Mouse (Mus musculus) olfactory bulb, adult 2 months (tissue): Measurements from ENCODE around the gene Spry2. TPM values are rescaled to one million over a fixed set of nuclear protein-coding genes. Genes with fewer than 3 reads are reported as not detected.

Experiments used
- H3K27ac ChIP-seq: fragments of 200-500 bp; 2 replicates; pipeline ENCODE4 v1.5.1; 2012; ENCODE audit warnings: low read depth, low read length; ENCODE audit not compliant: insufficient read depth
- H3K4me1 ChIP-seq: fragments of 200-500 bp; 2 replicates; pipeline ENCODE4 v1.6.1; 2012; ENCODE audit warnings: low read length; ENCODE audit not compliant: control insufficient read depth, insufficient read depth
- H3K4me3 ChIP-seq: fragments of 200-500 bp; 2 replicates; pipeline ENCODE4 v1.5.1; 2012; ENCODE audit warnings: mild to moderate bottlenecking, low read depth, low read length, moderate library complexity; ENCODE audit not compliant: insufficient read depth
- CTCF ChIP-seq: fragments of 200-500 bp; IDR thresholded peaks from 2 replicates; pipeline ENCODE4 v1.5.1; 2012; ENCODE audit warnings: low read depth, mild to moderate bottlenecking, low read length, moderate library complexity; ENCODE audit not compliant: insufficient read depth
- POLR2A ChIP-seq: fragments of 200-500 bp; IDR thresholded peaks from 2 replicates; pipeline ENCODE4 v1.6.1; 2012; ENCODE audit warnings: mild to moderate bottlenecking, low read depth, low read length, moderate library complexity; ENCODE audit not compliant: insufficient read depth
- whole genome bisulfite sequencing: fragments of 180-500 bp; shearing (Covaris S2); methylation state at CpG from one replicate; pipeline ENCODE4 v1.1.7; 2018; 5-methylcytosine and 5-hydroxymethylcytosine counted together
- polyA plus RNA-seq: library from polyadenylated mRNA; stranded (reverse); fragments of >200 nt; gene quantifications from 2 replicates; pipeline ENCODE4 v1.2.4, GENCODE M21; 2012; ENCODE audit warnings: low replicate concordance; ENCODE audit not compliant: missing spikeins, insufficient read depth, insufficient read length

Gene Spry2
- polyA plus RNA-seq, 1 experiment: not detected

DNA sequence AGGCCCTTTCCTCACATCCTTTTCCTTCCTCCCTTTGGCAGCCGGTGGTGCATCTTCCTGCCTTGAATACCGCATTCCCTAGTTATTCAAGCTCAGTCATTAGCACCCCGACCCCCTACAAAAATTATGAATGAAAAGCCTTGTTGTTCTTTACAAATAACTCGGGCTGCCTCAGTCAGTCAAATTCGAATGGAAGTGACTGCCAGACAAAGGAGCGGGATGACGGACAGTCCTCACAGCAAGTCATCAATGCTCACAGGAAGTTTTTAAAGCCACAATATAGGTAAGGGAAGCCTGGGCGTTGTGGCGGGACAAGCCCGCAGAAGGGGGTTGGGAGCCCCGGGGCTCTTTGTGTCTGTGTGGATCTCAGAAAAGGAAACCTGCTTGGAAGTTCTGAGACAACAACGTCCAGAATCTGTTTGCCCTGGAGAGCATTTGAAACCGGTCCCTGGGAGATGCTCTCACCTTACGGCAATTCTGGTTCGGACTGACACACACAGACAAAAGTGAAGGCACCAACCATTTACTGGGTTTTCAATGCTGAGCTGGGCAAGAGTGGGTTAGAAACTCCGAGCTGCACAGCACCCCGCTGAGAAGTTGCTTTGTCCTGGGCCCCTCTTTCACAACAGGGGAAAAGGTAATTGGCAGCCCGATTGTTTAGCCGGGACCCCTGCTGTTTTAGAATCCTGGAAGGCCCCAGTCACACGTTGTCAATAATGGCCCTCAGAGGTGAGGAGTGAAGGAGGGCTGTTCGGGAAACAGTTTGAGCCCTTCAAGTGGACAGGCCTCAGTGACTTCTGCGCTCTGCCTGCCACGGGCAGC lies 24.0 kb upstream of the Spry2 start:
- 36% methylated on average over 23 of the region's 23 CpGs for WGBS
- Histone ChIP-seq H3K4me3 (no peak overlapping the region), H3K4me1 (peaks cover 5% of the 10 kb centered on the region), H3K27ac (no peak overlapping the region)
- TF ChIP-seq POLR2A: no peak
- TF ChIP-seq CTCF: no peak

DNA sequence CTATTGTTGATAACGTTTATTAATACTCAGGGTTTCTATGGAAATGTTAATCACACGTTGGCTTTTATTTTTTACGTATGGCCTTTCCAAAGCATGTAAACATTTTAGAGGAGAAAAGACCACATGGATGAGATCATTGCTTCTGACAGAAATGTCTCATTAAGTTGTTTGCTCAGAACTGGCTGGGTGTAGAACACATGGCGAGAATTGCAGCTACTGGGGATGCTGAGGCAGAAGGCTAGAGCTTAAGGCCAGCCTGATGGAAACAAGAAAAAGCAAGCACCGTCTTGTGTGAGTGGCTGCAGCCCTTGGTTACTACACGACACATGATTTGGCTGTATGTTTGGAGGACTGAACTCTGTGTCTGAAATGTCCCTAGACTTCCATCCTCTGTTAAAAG lies 10.6 kb upstream of the Spry2 start:
- Histone ChIP-seq H3K4me3 (no peak overlapping the region), H3K27ac (no peak overlapping the region), H3K4me1 (no peaks in the 10 kb centered on the region)
- no peak for TF ChIP-seq CTCF
- TF ChIP-seq POLR2A: no peak
- 81% methylated on average over 6 of the region's 6 CpGs for WGBS

DNA sequence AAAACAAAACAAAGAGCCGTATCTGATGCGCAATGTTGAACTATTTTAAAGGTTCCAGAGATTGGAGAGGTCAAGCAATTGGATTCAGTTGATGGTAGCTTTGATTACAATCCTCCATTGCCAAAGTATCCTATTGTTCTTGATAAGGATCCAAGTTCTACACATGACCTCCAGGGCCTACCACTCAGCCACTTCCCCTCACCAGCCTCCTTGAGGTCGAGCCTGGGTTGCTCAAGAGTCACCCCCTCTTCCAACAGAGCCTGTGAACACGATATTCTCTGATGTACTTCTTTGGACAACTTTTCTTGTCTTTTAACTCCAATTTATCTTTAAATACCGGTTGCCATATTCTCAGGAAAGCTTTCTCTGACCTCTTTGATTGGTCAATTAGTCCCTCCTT lies 9.3 kb upstream of the Spry2 start:
- TF ChIP-seq POLR2A (no peak), CTCF (no peak)
- Histone ChIP-seq H3K4me3 (no peak overlapping the region), H3K4me1 (no peaks in the 10 kb centered on the region), H3K27ac (no peak overlapping the region)
- WGBS: 91% methylated on average over 5 of the region's 5 CpGs

DNA sequence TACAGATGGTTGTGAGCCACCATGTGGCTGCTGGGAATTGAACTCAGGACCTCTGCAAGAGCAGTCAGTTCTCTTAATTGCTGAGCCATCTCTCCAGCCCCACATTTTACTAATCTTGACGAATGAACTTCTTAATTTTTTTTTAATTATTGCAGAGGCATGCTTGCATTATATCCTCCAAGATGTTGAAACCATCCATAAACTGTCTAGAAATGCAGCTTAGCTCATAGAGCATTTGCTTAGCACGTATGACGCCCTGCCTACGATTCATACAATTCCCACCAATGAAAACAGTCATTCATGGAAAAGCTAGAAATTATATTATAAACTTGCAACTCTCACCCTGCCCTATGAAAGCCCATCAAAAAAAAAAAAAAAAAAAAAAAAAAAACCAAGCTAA lies 8.9 kb upstream of the Spry2 start:
- Histone ChIP-seq H3K4me3 (no peak overlapping the region), H3K27ac (no peak overlapping the region), H3K4me1 (no peaks in the 10 kb centered on the region)
- no peak for TF ChIP-seq CTCF
- WGBS: 97% methylated on average over 4 of the region's 4 CpGs

DNA sequence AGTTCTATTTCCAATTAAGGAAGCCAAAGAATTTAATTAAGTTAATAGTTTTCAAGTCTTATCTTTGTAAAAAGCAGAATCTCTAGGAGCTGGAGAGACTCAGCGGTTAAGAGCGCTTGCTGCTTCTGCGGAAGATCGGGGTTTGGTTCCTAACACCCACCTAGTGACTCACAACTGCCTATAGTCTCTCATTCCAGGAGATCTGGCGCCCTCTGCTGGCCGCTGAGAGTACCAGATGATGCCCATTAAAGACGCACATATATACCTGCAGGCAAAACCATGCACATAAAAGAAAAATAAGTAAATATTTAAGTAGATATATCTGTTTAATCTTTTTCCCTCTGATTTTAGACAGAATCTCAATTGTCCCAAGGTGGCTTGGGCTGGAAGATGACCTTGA lies 6.2 kb upstream of the Spry2 start:
- Histone ChIP-seq H3K4me1 (peaks cover 3% of the 10 kb centered on the region; the same call in 1 of the 2 replicates), H3K4me3 (no peak overlapping the region), H3K27ac (no peak overlapping the region)
- WGBS: 90% methylated on average over 7 of the region's 7 CpGs
- TF ChIP-seq POLR2A (no peak), CTCF (no peak)

DNA sequence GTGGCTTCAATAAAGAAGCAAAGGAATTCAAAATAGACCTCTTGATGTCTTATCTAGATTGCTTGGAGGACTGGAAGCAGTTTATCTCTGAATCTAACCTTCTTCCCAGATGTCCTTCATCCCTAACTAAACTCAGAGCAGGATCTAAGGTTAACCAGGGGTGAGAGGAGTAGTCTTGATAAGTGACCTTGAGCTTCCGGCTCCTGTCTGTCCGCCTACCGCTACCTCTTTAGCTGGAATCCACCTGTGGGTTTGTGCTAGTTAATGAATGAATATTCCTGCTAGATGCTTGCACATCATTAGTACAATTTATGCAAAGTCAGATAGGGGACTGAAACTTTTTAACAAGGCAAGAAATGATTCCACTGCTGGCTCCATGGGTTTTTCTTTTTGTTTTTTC lies 4.2 kb upstream of the Spry2 start:
- H3K4me1 ChIP-seq: peaks cover 3% of the 10 kb centered on the region; the same call in 1 of the 2 replicates
- WGBS: over 99% methylated on average over 3 of the region's 3 CpGs
- TF ChIP-seq CTCF (no peak), POLR2A (no peak)
- no peak overlapping the region for H3K27ac ChIP-seq
- H3K4me3 ChIP-seq: no peak overlapping the region

DNA sequence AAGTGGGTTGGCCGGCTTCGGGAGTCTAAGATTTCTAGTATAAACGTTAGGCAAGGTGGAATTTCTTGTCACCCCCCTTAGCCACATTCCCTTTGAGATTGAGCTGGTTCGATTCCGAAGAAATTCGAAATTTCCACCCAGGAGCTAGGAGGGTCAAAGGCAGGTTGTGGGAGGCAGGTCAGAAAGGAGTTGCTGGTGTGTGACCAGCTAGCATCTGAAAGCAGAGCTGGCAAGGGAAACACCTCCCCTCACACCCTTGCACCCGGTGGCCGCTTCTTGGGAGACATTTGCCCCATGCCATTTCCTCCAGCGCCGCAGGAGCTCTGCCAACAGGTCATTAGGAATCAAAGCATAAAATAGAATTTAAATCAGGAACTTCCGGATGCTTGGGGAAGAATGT lies 2.5 kb upstream of the Spry2 start:
- 15% methylated on average over 11 of the region's 11 CpGs for WGBS
- peak overlapping the region; percentile 70; the same call in 1 of the 2 replicates for H3K4me3 ChIP-seq
- peaks cover 3% of the 10 kb centered on the region; the same call in 1 of the 2 replicates for H3K4me1 ChIP-seq
- no peak for TF ChIP-seq CTCF
- no peak; the same call in 1 of the 2 replicates for TF ChIP-seq POLR2A
- H3K27ac ChIP-seq: no peak overlapping the region

DNA sequence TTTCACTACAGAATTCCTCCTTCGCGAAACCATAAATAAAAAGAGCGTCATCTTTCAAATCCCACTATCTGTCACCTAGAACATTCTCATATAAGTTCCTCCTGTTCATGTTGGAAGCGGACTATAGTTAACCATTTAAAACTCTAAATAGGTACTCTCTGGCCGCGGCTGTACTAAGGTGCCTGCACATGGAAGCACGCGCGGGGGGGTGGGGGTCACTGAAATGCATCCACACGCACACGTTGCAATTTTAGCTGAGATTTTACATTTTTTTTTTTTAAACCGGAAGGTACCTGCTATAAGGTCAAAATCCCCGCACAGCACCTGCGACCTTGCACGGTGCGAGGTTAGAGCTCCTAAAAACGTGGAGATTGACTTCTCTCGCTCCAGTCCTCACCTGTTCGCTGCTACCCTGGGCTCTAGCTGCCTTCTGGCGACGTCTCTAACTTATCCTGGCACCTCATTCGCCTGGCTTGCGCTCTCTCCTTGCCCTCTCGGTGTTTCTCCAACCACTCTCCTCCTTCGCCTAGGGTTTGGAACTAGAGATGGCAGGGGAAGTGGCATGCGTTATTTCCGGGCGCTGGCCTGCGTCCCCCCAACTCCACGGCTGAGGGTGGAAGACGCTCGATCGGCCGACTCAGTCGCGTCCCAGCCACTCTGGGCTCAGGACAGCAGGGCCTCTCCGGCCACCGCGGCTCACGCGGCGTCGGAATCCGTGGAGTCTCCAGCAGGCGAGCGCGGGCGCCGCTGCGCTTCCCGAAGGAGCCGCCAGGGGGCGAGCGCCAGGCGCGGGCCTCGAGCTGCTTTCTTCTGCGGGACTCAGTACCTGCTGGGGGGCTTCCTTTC lies 1.9 kb upstream of the Spry2 start:
- TF ChIP-seq CTCF (peak; percentile 98), POLR2A (peak; percentile 43)
- Histone ChIP-seq H3K4me3 (peak overlapping the region; percentile 70), H3K27ac (peak overlapping the region; percentile 77), H3K4me1 (peaks cover 4% of the 10 kb centered on the region)
- WGBS: under 1% methylated on average over 58 of the region's 58 CpGs

DNA sequence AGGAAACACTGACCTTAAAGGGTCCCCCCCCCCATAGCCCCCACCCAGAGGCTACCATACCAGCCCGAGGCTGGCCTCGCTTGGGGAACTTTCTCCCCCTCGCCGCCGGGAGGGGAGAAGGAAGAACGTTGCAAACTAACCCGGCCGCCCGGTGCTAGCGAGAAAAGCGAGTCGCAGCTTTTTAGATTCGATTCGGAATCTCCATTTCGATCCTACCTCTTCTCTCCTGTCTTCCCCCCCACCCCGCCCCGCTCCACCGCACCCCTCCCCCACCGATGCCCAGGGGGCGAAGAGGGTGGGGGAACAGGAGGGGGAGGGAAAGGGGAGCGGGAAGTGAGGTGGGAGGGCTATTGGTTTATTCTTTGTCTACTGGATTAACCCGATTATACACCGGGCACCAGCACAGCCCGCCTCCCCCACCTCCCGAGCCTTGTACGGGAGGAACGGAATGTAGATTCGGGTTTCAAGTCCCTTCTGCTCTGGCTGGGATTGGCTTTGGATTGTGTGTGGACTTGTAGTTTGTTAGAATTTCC lies 1.0 kb upstream of the Spry2 start:
- peak; percentile 43 for TF ChIP-seq POLR2A
- TF ChIP-seq CTCF: no peak
- whole genome bisulfite sequencing: 0% methylated on average over 26 of the region's 28 CpGs
- H3K4me3 ChIP-seq: peak overlapping the region; percentile 70
- H3K27ac ChIP-seq: peak overlapping the region; percentile 79
- peaks cover 11% of the 10 kb centered on the region for H3K4me1 ChIP-seq
